Mouse (Mus musculus): Measurements from ENCODE around the gene Gm5114.
"Not testable (repeated sequence)": the region's sequence is repeated elsewhere in the genome, so short reads cannot be mapped to it uniquely, and the experiment has no call there.

The Gm5114 gene

GRCm38 (mm10) chr7:39413060-39413459 is at the start of gene Gm5114:
Gm5114 (minus strand) TSS chr7:39413160.
- DNase-seq (ENCODE audit: low read depth, low spot score) = not testable (repeated sequence)

- no peak for DNase-seq (ENCODE audit: low read depth, low spot score)
These were observed 42.8 kb upstream of the Gm5114 start for GRCm38 (mm10) chr7:39455806-39456205.

- DNase-seq (ENCODE audit: low read depth, low spot score) = peak; percentile 88
These were observed 36.5 kb upstream of the Gm5114 start for GRCm38 (mm10) chr7:39449260-39450021.

GRCm38 (mm10) chr7:39448626-39449242 is 35.8 kb upstream of the Gm5114 start:
- no peak for DNase-seq (ENCODE audit: low read depth, low spot score)

GRCm38 (mm10) chr7:39441237-39441636 is 28.3 kb upstream of the Gm5114 start:
- no peak for DNase-seq (ENCODE audit: low read depth, low spot score)

DNA sequence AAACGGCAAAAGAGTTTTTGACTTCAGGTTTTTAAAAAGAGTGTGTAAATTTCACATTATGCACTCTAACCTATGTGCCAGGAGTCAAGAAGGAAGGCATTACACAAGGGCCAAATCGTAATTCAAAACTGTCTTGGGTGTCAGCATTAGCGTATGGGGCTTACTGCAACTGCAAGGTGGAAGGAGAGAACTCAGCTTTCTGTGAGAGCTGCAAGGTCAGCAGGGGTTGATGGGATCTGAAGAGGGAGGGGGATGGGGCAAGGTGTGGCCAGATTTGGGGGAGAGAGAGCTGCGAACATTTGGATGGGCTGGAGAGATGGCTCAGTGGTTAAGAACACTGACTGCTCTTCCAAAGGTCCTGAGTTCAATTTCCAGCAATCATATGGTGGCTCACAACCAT is 27.4 kb upstream of the Gm5114 start:
- DNase-seq (ENCODE audit: low read depth, low spot score) = no peak

Measured in retina, adult 2 months (tissue).